Mouse (Mus musculus) liver, postnatal 0 days (tissue): Measurements from ENCODE around the gene Zbtb5.

Source experiments
- CTCF ChIP-seq: sonication (generic); IDR thresholded peaks from 2 replicates; pipeline ENCODE4 v1.5.1; 2016; ENCODE audit warnings: antibody characterized with exemption, low read depth
- EP300 ChIP-seq: IDR thresholded peaks from 2 replicates; pipeline ENCODE4 v1.6.1; 2016; ENCODE audit warnings: antibody characterized with exemption, low read depth, mild to moderate bottlenecking

DNA sequence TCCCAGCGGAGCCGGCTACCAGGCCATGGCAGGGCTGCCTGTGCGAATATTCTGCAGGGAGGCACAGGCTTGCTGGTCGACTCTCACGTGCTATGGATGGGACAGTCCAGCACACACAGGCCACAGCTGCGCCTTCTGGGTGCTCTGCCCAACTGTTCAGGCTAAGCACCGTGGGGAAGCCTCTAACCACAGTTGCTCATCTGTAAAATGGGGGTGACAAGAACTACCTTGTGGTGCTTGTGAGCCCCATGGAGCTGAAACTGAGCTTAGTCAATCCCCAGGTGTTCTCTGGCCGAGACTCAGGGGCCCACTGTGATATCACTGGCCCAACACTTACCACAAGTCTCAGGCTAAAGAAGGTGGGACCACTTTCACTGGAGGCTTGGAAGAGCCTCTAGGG, 44.8 kb downstream of the Zbtb5 start:
- TF ChIP-seq CTCF (no peak), EP300 (no peak)
